Mouse (Mus musculus) intestine, embryonic 16.5 days (tissue): ENCODE results near the gene Ypel3. TPM values are rescaled to one million over a fixed set of nuclear protein-coding genes. Genes with fewer than 3 reads are reported as not detected.
A peak's percentile ranks its signal among the peaks of the same experiment; 100 is the strongest.

Experiments used
- ATAC-seq: fragments of 200-750 bp; cut with Nextera tagmentation; 2 replicates; pipeline ENCODE4 v1.8.0; 2017; ENCODE audit warnings: moderate TSS enrichment, moderate library complexity
- H3K27ac ChIP-seq: fragments of 300-500 bp; sonication (generic); 2 replicates; pipeline ENCODE4 v1.5.1; 2014; ENCODE audit warnings: mild to moderate bottlenecking, low read length
- H3K27me3 ChIP-seq: fragments of 300-500 bp; sonication (generic); replicated peaks from 2 replicates; pipeline ENCODE4 v1.6.1; 2014; ENCODE audit warnings: low read length, control low read depth, mixed read lengths; ENCODE audit not compliant: control insufficient read depth, insufficient read depth
- H3K36me3 ChIP-seq: fragments of 300-500 bp; sonication (generic); 2 replicates; pipeline ENCODE4 v1.6.1; 2014; ENCODE audit warnings: low read length, control low read depth; ENCODE audit not compliant: control insufficient read depth, insufficient read depth
- H3K4me1 ChIP-seq: fragments of 300-500 bp; sonication (generic); 2 replicates; pipeline ENCODE4 v1.6.1; 2014; ENCODE audit warnings: low read length, control low read depth, mixed read lengths; ENCODE audit not compliant: control insufficient read depth, insufficient read depth
- H3K4me2 ChIP-seq: fragments of 300-500 bp; sonication (generic); 2 replicates; pipeline ENCODE4 v1.6.1; 2014; ENCODE audit warnings: low read depth, low read length, control low read depth
- H3K4me3 ChIP-seq: fragments of 300-500 bp; sonication (generic); 2 replicates; pipeline ENCODE4 v1.5.1; 2014; ENCODE audit warnings: mild to moderate bottlenecking, low read length
- H3K9ac ChIP-seq: fragments of 300-500 bp; sonication (generic); 2 replicates; pipeline ENCODE4 v1.6.1; 2014; ENCODE audit warnings: low read depth, low read length
- H3K9me3 ChIP-seq: fragments of 300-500 bp; sonication (generic); 2 replicates; pipeline ENCODE4 v1.6.1; 2016; ENCODE audit warnings: low read length, control low read depth; ENCODE audit not compliant: control insufficient read depth
- WGBS: fragments of 180-500 bp; shearing (Covaris S2); extraction: QIAGEN DNeasy Blood & Tissue Kit; methylation state at CpG from one replicate; pipeline ENCODE4 v1.1.7; 2014; 5-methylcytosine and 5-hydroxymethylcytosine counted together
- polyA plus RNA-seq: library from polyadenylated mRNA; unstranded; fragments of >200 nt; fragmentation: Nextera tagmentation; extraction: Ambion mirVana; gene quantifications from 2 replicates; pipeline ENCODE4 v1.2.1, GENCODE M21; 2015

The Ypel3 gene
- polyA plus RNA-seq, 1 experiment from 2014 or later = 59.5 TPM

- Histone ChIP-seq H3K36me3 (no peaks in the 10 kb centered on the region), H3K4me3 (peak overlapping the region; percentile 31), H3K27me3 (no peaks in the 10 kb centered on the region), H3K9me3 (no peaks in the 10 kb centered on the region), H3K27ac (peak overlapping the region; percentile 83), H3K4me1 (peaks cover 6% of the 10 kb centered on the region; the same call in 1 of the 2 replicates), H3K9ac (peak overlapping the region; percentile 44), H3K4me2 (peak overlapping the region; percentile 27)
- ATAC-seq = peak; percentile 86
- WGBS = 23% methylated on average over 6 of the region's 6 CpGs
Measured at GRCm38 (mm10) chr7:126746798-126747197, 30.0 kb upstream of the Ypel3 start.

- Histone ChIP-seq H3K9ac (0 out of 2 replicates have a peak overlapping the region, but pooled peaks have one; percentile 7), H3K27me3 (no peaks in the 10 kb centered on the region), H3K36me3 (no peaks in the 10 kb centered on the region), H3K9me3 (no peaks in the 10 kb centered on the region), H3K4me1 (peaks cover 6% of the 10 kb centered on the region; the same call in 1 of the 2 replicates), H3K4me2 (no peak overlapping the region), H3K4me3 (no peak overlapping the region), H3K27ac (peak overlapping the region; percentile 79)
- 52% methylated on average over 7 of the region's 7 CpGs for WGBS
- peak; percentile 75 for ATAC-seq
Measured at GRCm38 (mm10) chr7:126748824-126749223, 27.9 kb upstream of the Ypel3 start.

- no peak for ATAC-seq
- Histone ChIP-seq H3K36me3 (no peaks in the 10 kb centered on the region), H3K4me3 (no peak overlapping the region), H3K4me1 (peaks cover 9% of the 10 kb centered on the region; the same call in 1 of the 2 replicates), H3K4me2 (no peak overlapping the region), H3K27ac (0 out of 2 replicates have a peak overlapping the region, but pooled peaks have one; percentile 17), H3K9ac (no peak overlapping the region), H3K9me3 (no peaks in the 10 kb centered on the region), H3K27me3 (no peaks in the 10 kb centered on the region)
- 90% methylated on average over 17 of the region's 17 CpGs for WGBS
Measured at GRCm38 (mm10) chr7:126749582-126750343, 27.0 kb upstream of the Ypel3 start.

GRCm38 (mm10) chr7:126754866-126755265, 21.9 kb upstream of the Ypel3 start:
- Histone ChIP-seq H3K9ac (peak overlapping the region; percentile 51), H3K4me3 (no peak overlapping the region), H3K4me1 (peaks cover 8% of the 10 kb centered on the region), H3K27ac (peak overlapping the region; percentile 56), H3K27me3 (no peaks in the 10 kb centered on the region), H3K4me2 (peak overlapping the region; percentile 26; the same call in 1 of the 2 replicates), H3K9me3 (no peaks in the 10 kb centered on the region), H3K36me3 (no peaks in the 10 kb centered on the region)
- ATAC-seq = peak; percentile 76
- WGBS = 1% methylated on average over 9 of the region's 9 CpGs

GRCm38 (mm10) chr7:126758539-126758938, 18.2 kb upstream of the Ypel3 start:
- no peak overlapping the region; the same call in 1 of the 2 replicates for H3K27ac ChIP-seq
- no peak overlapping the region for H3K4me3 ChIP-seq
- H3K9ac ChIP-seq = no peak overlapping the region
- H3K4me1 ChIP-seq = peaks cover 35% of the 10 kb centered on the region
- peaks cover 3% of the 10 kb centered on the region for H3K36me3 ChIP-seq
- no peak for ATAC-seq
- H3K4me2 ChIP-seq = no peak overlapping the region
- no peaks in the 10 kb centered on the region for H3K27me3 ChIP-seq
- H3K9me3 ChIP-seq = no peaks in the 10 kb centered on the region
- 65% methylated on average over 7 of the region's 7 CpGs for WGBS

- H3K9me3 ChIP-seq = no peaks in the 10 kb centered on the region
- H3K27me3 ChIP-seq = no peaks in the 10 kb centered on the region
- ATAC-seq = peak; percentile 57
- peak within 1 kb of the TSS; percentile 99 for H3K27ac ChIP-seq
- peak within 1 kb of the TSS; percentile 88 for H3K9ac ChIP-seq
- H3K4me3 ChIP-seq = peak within 1 kb of the TSS; percentile 67
- H3K4me2 ChIP-seq = peak within 1 kb of the TSS; percentile 78
- H3K4me1 ChIP-seq = peaks cover 35% of the 10 kb centered on the region
- under 1% methylated on average over 26 of the region's 38 CpGs for WGBS
- H3K36me3 ChIP-seq = peaks cover 7% of the 10 kb centered on the region
Measured at GRCm38 (mm10) chr7:126759050-126759671, 17.6 kb upstream of the Ypel3 start, which contains the start of gene Mapk3. Gene Mapk3, plus strand, starts transcription at chr7:126759601.

- Histone ChIP-seq H3K27ac (peak overlapping the region; percentile 99), H3K9ac (peak overlapping the region; percentile 88), H3K36me3 (peaks cover 13% of the 10 kb centered on the region), H3K4me3 (peak overlapping the region; percentile 67), H3K27me3 (no peaks in the 10 kb centered on the region), H3K4me2 (peak overlapping the region; percentile 78), H3K4me1 (peaks cover 32% of the 10 kb centered on the region), H3K9me3 (no peaks in the 10 kb centered on the region)
- ATAC-seq = peak; percentile 41
- 1% methylated on average over 23 of the region's 24 CpGs for WGBS
Measured at GRCm38 (mm10) chr7:126759672-126760390, 16.9 kb upstream of the Ypel3 start.

- peak overlapping the region; percentile 99 for H3K27ac ChIP-seq
- 12% methylated on average over 3 of the region's 3 CpGs for WGBS
- H3K9ac ChIP-seq = peak overlapping the region; percentile 88
- ATAC-seq = peak; percentile 70
- H3K27me3 ChIP-seq = no peaks in the 10 kb centered on the region
- peak overlapping the region; percentile 78 for H3K4me2 ChIP-seq
- no peaks in the 10 kb centered on the region for H3K9me3 ChIP-seq
- H3K36me3 ChIP-seq = peaks cover 18% of the 10 kb centered on the region
- peak overlapping the region; percentile 67 for H3K4me3 ChIP-seq
- H3K4me1 ChIP-seq = peaks cover 30% of the 10 kb centered on the region
Measured at GRCm38 (mm10) chr7:126760391-126760802, 16.4 kb upstream of the Ypel3 start.

GRCm38 (mm10) chr7:126760956-126761355, 15.8 kb upstream of the Ypel3 start:
- Histone ChIP-seq H3K9me3 (no peaks in the 10 kb centered on the region), H3K4me3 (peak overlapping the region; percentile 67), H3K4me2 (peak overlapping the region; percentile 78), H3K9ac (peak overlapping the region; percentile 88), H3K27ac (peak overlapping the region; percentile 99), H3K36me3 (peaks cover 23% of the 10 kb centered on the region), H3K4me1 (peaks cover 35% of the 10 kb centered on the region), H3K27me3 (no peaks in the 10 kb centered on the region)
- ATAC-seq = no peak
- 23% methylated on average over 4 of the region's 4 CpGs for WGBS
